Mouse (Mus musculus): ENCODE measurements at regions not wholly inside any gene's neighbourhood (a gene's known extent, or its start where the extent isn't known, plus 50 kb on each side); places are given as distances from the start of the nearest gene placed in this dataset.

DNA sequence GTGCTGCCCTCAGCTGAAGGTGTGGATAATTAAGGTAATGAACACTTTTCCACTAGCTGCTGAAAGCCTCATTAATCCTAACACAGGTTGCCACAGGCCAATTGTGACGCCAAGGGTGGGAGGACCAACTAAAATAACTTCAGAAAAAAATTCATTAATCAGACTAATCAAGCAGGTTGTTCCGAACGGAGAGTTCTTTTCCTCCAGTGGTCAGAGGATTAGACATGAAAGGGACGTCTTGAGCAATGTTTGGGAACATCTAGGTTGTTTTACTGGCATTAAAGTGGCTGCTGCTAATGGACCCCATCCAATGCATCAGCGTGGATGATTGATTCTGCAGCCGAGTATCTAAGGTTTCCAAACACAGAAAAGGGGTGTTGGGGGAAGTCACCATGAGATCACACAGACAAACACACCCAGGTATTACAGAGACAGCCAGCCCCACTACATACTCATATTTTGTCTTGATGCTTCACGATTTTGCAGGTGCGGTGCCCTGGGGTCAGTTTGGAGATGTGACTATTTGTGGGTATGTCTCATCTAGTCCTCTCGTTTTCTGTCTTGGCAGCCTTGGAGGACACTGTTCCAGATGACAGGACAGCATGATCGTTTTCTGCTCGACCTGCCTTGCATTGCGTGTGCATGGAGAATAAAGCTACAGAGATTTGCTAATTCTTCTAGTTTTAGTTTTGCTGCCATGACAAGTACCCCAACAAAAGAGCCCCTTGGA, 164.0 kb downstream of the 4933412E24Rik start:
- no peak for DNase-seq
- intact Hi-C loops (cut with DNase I), result no loop called here

DNA sequence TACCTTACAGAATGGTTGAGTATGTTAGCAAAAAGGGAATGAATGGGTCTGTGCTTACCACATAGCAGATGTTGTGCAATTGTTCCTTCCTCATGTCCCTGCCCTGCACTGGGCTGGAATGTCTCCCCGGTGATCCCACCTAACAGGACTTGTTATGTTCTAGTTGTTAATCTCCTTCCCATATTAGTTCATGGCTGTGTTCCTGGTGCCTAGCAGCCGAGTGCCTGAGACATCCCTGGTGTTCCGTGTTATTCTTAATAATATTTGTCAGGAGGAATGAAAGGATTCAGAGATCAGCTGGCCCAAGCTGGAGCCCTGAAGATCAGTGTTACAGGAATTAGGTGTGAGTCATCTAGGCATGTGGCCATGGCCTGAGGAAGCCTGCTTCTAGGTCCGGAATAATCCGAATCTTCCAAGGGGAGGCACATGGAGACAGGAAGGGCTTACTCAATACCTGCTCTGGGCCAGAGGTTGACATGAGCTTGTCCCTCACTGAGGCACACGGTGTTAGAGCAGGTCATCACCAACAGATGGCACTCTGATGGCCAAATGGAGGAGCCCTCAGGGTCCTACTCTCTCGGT, 171.2 kb downstream of the 4933412E24Rik start:
- peak in 1 of 2 experiments; percentile 31 for DNase-seq
- intact Hi-C loops (cut with DNase I), result no loop called here

DNA sequence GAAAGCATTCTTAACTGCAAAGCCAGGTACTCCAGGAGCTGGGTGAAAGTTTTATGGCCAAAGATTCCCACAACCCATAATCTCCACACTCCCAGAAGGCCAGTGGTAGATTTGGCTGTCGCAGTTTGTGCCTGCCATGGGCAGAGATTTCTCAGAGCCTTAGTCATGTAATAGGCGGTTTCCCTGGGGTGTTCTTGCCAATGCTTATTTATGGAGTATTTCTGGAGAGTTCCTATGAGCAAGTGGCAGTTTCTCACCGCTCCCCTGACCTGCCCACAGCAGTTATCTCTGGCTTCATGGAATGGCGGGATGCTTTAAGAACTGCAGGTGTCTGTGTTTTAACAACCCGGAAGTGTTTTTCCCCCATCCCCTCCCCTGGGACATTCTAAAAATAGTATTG, 179.8 kb downstream of the 4933412E24Rik start:
- no peak for DNase-seq
- intact Hi-C loops (cut with DNase I), result no loop called here

DNA sequence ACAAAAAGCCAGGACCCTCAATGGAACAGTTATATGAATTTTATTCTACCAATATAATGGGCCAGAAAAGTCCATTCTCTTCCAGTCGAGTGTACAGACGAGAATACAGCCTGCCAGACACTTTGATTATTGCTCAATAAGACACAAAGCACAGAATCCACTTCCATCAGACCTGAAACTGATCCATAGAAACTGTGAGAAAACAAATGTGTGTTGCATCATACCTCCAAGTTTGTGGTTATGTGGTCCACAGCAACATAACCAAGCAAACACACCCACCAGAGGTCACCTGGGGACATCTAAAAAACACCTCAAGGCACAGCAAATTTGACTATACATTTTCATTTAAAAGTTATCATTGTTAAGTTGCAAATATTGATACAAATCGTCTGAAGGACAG, 183.2 kb downstream of the 4933412E24Rik start:
- intact Hi-C loops (cut with DNase I), result no loop called here

DNA sequence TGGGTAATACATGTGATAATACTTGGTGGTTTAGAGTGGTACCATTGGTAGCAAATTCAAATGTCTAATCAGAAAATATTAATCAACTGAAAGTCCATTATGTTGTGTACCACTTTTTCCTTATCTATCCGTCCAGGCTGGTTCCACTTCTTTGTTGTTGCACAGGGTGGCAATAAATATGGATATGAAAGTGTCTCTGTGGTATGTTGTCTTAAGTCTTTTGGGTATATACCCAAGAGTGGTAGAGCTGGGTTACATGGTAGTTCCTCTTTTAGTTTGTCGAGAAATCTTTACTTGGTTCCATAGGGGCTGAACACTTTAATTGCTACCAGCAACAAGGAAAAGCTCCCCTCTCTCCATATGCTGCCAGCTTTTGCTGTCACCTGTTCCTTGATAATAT, 184.9 kb downstream of the 4933412E24Rik start:
- intact Hi-C loops (cut with DNase I), result no loop called here
- DNase-seq, result no peak

More for the DNA sequence above, 183.2 kb downstream of the 4933412E24Rik start:
- no peak for DNase-seq

DNA sequence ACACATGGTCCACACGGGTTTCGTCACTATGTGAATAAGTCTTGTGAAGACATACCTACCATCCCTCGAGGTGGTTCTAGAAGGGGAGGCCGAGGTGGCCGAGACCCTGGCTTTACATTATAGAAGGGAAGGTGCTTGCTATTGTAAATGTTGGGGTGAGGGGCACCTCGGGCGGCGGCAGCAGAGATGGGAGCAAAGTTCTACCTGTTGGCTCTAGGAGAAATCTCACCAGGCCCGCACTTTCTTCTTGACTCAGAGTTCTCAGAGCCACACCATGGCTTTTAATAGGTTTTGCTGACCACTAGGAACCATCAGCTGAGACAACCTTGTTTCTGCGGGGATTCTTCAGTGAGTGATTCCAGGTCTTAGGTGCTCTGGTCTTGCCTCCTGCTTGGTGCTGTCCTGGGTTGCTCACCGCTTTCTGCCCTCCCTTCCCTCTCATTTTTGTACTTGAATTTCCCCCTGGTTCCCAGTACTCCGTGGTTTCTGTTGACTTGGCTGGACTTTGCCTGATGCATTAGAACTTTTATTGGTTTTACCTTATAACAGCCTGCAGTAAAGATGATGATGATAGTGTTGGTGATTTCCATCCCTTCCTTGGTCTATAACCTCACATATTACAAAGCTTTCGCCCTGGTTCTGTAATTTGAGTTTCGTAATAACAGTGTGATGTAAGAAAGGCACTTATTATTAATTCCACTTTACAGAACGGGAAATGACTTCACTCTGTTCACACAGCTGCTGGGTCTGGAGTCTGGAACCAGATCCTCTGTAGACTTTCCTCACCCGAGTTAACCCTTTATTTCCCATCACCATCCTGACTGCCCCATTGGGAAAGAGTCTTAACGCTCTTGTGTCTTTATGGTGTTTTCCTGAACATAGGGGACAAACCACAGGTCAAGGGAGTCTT, 185.6 kb downstream of the 4933412E24Rik start:
- no peak for DNase-seq
- intact Hi-C loops (cut with DNase I), result no loop called here

DNA sequence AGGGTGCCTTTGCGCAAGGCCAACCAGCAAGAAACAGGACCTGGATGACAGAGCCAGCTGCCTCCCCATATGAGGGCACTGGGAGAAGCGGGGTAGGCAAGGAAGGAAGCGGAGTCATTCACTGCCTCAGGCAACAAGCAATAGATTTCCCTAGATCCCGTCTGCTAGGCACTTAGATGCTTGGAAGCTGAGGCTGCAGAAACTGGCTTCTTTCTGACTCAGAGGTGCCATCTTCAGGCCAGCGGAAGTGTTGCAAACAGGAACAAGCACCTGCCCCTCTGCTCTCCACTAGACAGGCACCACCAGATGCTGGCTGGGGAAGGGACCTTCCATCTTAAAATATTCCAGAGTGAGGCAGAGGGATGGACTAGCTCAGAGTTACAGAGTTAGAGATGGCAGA, 188.0 kb downstream of the 4933412E24Rik start:
- intact Hi-C loops (cut with DNase I), result loop anchor here (1.0 to 5.0 kb wide), 4 partner anchors 161 to 439 kb away; no protein-coding TSS in a partner anchor
- DNase-seq, result peak; percentile 83

DNA sequence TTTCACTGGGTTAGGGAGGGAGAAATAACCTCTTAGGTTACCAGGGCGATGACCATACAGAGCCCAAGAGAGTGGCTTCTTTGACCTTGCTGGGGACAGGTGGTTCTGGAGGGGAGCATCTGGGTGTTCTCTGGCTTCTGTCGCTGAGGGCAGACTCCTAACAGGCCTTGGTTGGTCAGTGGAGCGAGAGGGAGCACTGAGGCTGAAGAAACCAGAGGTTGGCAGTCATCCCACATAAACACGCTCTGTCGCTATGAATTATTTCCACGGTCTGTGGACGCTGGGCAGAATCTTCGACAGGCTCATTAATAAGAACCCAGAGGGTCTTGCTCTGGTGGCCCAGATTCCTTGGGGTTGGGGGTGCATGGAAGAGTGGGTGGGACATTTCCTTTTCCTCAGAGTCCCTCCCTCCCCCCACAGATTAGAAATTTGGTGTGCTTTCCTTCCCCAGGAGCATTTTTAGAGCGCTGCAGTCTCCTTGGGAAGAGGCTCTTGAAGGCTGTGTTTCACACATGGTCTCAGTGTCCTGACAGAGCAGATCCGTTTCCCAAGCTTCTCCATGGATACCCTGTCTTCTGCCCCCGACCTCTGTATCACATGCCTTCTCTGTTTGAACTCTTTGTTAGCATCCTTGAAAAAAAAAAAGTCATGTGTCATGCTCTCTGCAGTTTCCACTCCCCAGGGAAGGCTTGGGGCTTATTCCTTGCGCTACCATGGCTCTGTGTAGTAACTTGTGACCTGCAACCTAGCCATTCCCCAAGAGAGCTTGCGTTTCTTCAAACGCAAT, 190.1 kb downstream of the 4933412E24Rik start:
- intact Hi-C loops (cut with DNase I), result loop anchor here (5.0 kb wide), 1 partner anchor 159 kb away; no protein-coding TSS in a partner anchor

DNA sequence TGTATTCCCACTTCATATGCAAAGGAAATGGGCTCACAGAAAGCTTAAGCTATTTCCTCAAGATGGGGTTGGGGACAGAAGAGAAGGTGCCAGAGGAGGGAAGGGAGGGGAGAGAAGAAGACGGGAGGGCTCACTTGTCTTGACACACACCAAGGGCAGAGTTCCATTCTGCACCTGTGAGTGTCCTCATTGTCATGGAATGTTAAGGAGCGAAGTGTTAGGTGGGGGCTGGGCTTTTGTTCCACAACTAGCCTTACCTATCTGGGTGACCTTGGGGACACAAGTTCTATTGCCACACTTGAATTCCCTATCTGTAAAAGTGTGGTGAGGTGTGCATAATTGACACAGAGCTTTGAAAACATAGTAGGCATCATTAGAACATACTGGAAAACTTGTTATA, 192.5 kb downstream of the 4933412E24Rik start:
- intact Hi-C loops (cut with DNase I), result no loop called here
- no peak for DNase-seq

More for the DNA sequence above, 190.1 kb downstream of the 4933412E24Rik start:
- DNase-seq, result no peak

DNA sequence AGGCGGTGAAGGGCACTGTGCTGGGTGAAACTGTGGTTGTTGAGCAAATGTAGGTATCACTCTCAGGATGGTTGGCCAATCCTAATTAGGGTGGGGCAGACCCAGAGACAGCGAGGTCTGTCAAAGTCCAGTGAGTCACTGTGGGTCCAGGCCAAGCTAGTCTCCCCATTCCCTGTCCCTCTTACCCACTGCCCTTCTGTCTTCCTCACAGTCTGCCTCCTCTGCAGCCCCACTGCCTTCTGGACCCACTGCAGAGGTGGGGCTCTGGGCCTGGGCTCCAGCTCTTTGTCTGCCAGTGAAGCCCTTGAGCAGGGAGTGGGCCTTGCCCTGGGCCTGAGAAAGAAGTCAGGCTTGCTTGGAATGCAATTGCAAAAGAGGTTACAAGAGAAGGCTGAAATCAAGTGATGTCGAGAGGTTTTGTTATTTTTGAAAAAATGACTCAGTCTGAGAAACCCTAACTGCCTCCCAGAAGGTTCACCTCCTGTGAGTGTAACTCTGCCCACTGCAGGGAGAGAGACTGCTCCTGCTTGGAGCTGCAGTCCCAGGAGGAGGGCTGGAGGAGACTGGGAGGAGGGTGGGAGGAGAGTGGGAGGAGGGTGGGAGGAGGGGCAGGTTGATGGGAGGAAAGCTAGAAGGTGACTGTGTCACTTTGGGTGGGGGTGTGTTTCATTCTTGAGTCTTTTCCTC, 193.3 kb downstream of the 4933412E24Rik start:
- no peak for DNase-seq
- intact Hi-C loops (cut with DNase I), result no loop called here

DNA sequence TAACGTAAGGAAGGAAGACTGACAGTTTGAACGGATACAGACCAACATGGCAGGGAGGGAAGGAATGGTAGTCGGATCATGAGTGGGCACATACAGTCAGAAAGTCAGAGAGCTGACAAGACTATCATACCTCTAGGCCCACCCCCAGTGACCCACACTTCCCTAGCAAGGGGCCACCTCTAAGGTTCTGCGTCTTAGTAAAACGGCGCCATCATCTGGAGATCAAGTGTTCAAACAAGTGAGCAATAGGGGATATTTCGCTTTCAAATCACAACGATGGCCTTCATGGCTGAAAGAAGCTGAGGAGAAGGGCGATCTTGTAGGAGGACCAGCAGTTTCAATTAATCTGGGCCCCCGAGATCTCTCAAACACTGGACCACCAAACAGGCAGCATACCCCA, 196.1 kb downstream of the 4933412E24Rik start:
- no peak for DNase-seq
- intact Hi-C loops (cut with DNase I), result no loop called here

DNA sequence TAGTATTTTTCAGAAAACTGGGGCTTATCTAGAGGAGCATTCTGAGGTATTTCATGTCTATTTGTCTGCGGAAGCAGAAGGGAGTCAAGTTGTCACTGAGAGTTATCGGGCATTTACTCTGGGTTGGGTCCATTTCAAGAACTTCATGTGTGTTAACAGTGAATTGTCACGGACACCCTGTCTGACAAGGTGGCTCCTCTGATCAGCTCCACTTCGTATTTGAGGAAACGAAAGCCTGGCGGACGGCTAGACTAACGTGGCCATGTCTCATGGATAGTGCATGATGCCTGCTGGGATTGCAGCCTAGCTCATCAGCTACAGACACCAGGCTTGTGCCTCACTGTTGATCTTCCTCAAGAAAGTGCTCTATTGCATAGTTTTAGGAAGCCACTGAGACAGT, 200.4 kb downstream of the 4933412E24Rik start:
- no peak for DNase-seq
- intact Hi-C loops (cut with DNase I), result no loop called here

DNA sequence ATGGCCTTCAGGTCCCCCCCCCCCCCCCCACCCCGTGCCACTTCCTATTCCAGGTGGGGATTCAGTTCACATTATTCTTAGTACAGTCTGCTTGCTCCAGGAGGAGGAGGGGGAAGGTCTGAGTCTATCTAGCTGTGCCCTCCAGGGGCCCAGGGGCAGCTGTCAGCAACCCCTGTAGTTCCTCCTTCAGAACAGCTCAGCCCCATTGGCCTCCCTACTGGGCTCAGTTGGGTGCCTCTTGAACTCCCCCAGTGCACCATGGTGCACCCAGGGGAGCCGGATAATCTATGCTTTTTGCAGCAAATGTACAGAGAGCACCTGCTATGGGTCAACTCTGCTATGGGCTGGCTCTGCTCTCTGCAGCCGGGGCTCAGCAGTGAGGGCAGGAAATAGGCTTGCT, 204.8 kb downstream of the 4933412E24Rik start:
- no peak for DNase-seq
- intact Hi-C loops (cut with DNase I), result no loop called here

DNA sequence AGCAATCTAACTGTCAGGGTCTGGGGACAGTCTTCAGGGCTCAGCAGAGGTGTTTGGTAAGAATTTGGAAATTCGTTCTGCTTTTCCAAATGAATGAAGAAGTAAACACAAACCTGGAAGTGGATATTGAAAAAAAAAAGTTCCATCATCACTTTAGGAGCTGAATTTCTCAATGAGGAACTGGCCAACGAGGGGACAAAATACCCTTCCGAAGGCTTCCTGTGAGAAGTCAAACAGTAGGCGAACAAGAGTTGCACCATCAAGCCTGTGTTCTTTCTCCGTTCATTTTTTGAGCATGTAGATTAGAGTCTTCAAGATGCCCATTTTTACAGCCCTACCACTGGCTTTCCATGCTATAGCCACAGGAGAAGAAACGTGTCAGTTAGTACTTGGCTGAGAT, 207.1 kb downstream of the 4933412E24Rik start:
- DNase-seq, result no peak
- intact Hi-C loops (cut with DNase I), result no loop called here

DNA sequence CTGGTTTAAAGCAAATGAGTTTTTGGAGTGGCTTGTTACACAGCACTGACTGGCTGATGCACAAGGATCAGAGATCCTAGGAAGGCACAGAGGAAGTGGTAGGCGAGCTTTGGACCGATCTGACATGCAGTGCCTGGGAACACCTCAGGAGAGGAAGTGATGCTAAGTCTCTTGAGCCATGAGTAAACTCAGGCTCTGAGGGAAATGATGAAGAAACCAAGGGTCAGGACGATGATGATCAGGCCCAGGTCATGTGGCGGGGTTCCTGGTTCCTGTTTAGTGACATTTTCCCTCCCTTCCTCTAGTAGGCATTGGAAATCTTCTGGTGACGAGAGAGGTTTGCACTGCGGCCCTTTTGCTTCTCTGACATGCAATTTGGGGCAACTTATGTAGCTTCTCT, 208.7 kb downstream of the 4933412E24Rik start:
- DNase-seq, result no peak
- intact Hi-C loops (cut with DNase I), result no loop called here

DNA sequence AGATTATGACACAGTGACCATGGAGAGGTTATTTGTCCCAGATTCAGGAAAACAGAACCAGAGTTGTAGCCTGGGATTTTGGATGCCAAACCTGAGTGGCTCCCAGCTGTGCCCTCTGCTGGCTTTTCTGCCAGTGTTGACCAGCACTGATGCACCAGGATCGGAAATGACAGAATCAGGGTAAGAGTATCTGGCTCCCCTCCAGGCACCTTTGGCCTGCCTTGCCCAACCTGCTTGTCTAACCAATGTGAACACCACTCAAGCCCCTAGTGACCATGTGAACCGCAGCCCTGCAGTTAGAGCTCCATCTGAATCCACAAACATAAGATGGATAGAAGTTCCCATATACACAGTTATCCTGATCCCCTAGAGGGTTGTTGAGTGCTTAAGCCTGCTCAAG, 210.6 kb downstream of the 4933412E24Rik start:
- DNase-seq, result no peak
- intact Hi-C loops (cut with DNase I), result no loop called here

DNA sequence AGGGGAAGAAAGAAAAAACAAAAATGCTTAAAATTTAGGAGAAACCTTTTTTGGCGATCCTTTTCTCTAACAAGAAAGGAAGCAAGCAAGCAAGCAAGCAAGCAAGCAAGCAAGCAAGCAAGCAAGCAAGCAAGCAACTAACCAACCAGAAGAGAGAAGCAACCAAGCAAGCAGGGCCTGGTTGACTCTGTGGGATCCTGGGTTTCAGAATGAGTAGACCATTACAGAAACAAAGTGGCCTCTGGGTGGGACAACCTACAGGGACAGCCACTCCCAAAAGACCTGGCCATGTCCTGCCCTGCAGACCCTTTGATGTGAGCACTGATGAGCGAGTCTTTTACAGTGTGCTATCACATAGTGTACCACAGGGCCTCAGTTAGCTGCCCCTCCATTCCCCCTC, 211.6 kb downstream of the 4933412E24Rik start:
- no peak for DNase-seq
- intact Hi-C loops (cut with DNase I), result no loop called here

DNA sequence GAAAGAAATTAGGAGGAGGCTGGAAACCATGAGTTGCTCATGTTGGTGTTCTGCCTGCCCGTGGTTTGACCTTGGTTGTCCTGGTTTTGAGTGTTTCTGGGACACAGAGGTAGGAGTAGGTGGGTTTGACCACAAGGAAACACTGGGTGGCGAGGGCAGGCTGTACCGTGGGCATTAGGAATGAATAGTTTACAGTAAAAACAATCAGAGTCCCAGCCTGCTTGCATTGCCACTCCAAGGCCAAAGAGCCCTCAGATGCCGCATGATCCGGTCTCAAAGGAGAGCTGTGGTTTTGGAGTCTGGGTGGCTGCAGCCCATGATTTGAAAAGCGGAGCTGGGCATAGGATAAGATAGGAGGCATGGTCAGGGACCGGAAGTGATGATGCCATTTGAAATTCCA, 212.0 kb downstream of the 4933412E24Rik start:
- intact Hi-C loops (cut with DNase I), result no loop called here
- DNase-seq, result no peak

DNA sequence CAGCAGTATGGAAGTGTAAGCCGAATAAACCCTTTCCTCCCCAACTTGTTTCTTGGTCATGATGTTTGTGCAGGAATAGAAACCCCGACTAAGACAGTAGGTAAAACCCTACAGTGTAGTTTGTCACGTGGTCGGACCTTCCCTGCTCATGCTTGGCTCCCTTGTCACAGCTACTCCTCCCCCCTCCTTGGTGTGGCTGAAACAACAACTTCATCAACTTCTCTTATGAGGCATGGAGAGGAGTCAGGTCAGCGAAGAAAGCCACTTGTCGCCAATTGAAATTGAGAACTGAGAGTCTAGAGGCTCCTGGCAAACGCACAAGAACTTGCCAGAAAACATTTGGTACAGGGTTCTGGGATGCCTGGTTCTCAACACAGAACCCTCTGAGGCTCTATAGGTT, 214.1 kb downstream of the 4933412E24Rik start:
- intact Hi-C loops (cut with DNase I), result no loop called here
- DNase-seq, result no peak

Measured in heart, postnatal 36 days (tissue).